Comparison of ENCODE assay signal across 21 mouse cellular contexts in the genomic region with DNA sequence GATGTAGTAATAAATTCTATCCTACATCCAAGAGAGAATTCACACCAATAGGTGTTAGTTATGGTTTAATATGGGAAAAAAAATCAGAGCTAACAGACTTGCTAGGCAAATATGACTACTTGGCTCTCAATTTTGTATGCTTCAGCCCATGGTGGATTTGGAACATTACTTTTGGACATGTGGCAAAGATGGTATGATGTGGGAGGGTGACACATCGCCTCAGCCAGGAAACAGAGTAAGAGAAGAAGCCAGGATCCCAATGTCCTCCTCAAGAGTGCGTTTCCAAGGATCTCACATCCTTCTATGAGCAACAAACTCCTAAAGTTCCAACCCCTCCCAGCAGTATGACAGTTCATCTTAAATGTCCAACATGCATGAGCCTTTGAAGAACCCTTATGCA.
A peak's percentile ranks its signal among the peaks of the same experiment; 100 is the strongest.
DNase-seq lines count a peak whose midpoint lies in the region.
"Had no signal": no experiment of that assay in that cellular context is flagged by ENCODE, and none has a peak within 500 bp of the region (broad histone marks: within the 10 kb centered on the region; RNA-seq: fewer than 3 reads in every experiment).

No protein-coding gene starts in this region.

- DNase-seq in frontal cortex, adult 2 months (ENCODE audit: extremely low spot score in 1 of 2, low spot score in 1 of 2), result peak; percentile 46 to 67
- DNase-seq in frontal cortex, postnatal 14 days (ENCODE audit: low spot score in 2 of 2), result no peak
- peak; percentile 13 for DNase-seq in left cerebral cortex, adult 11 months (ENCODE audit: low spot score)
- no peak for DNase-seq in left cerebral cortex, postnatal 10 days (ENCODE audit: extremely low spot score in 1 of 2, low spot score in 2 of 2)
- DNase-seq in right cerebral cortex, postnatal 25 days, result peak; percentile 27
- no peak for DNase-seq in right cerebral cortex, postnatal 4 days
- DNase-seq in telencephalon, adult 2 months (ENCODE audit: low read depth, low spot score), result peak; percentile 67
- DNase-seq in adrenal gland, postnatal 10 days, result no peak
- DNase-seq: adrenal gland, postnatal 14 days; cerebellum, adult 18-20 months; cerebellum, postnatal 10 days; gastrocnemius, adult 2 months; gastrocnemius, postnatal 36 days; heart, adult 2 months; heart, postnatal 10 days; kidney, adult 9 months; kidney, postnatal 10 days; liver, postnatal 0 days; lung, postnatal 36 days; thymus, adult 18-20 months; thymus, postnatal 36 days had no signal

- intact Hi-C loops in left cerebral cortex, postnatal 10 days (cut with DNase I), result loop anchor here (5.0 kb wide), 1 partner anchor 108 kb away; no protein-coding TSS in a partner anchor

Comparison
In these comparisons a context has a peak if more than half of its experiments do, and no peak if none do; other contexts are left out.
1. DNase-seq: peak in frontal cortex, adult 2 months (2 of 2), left cerebral cortex, adult 11 months (single experiment), right cerebral cortex, postnatal 25 days (single experiment) and telencephalon, adult 2 months (single experiment); none in frontal cortex, postnatal 14 days (0 of 2), left cerebral cortex, postnatal 10 days (0 of 2), right cerebral cortex, postnatal 4 days (single experiment) and adrenal gland, postnatal 10 days (single experiment).